Mouse (Mus musculus): ENCODE results near the gene Golph3l. TPM values are rescaled to one million over a fixed set of nuclear protein-coding genes. Genes with fewer than 3 reads are reported as not detected.

Gene Golph3l
- polyA plus RNA-seq, 1 experiment from 2014 or later: 41.8 TPM

DNA sequence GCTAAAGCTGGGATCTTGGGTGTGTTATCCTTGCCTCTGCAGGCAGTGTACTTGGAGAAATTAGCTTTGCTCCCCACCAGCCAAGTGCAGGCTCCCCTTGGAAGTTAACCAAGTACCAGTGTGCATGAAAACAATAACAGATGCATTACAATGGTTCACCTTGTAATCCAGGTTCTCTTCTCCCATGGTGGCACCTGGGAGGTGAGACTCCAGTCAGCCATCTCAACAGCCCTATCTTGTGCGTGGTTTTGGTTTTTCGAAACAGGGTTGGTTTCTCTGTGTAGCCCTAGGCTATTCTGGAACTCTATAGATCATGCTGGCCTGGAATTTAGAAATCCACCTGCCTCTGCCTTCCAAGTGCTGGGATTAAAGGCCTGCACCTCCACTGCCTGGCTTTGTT lies 74.8 kb downstream of the Golph3l start:
- Histone ChIP-seq H3K27ac (ENCODE audit: low read depth, low read length) (no peak overlapping the region), H3K9ac (ENCODE audit: low read length) (no peak overlapping the region), H3K9me3 (ENCODE audit: control insufficient read depth, low read length) (no peaks in the 10 kb centered on the region), H3K36me3 (ENCODE audit: control insufficient read depth, insufficient read depth, low read length) (peaks cover 9% of the 10 kb centered on the region; the same call in 1 of the 2 replicates), H3K27me3 (ENCODE audit: control insufficient read depth, insufficient read depth, low read length) (no peaks in the 10 kb centered on the region), H3K4me3 (ENCODE audit: low read depth, low read length) (no peak overlapping the region), H3K4me1 (ENCODE audit: control insufficient read depth, insufficient read depth, low read length) (peaks cover 27% of the 10 kb centered on the region), H3K4me2 (no peak overlapping the region)
- DNase-seq (ENCODE audit: low spot score, missing footprints) (no peak), ATAC-seq (ENCODE audit: low FRiP score) (no peak)
- 88% methylated on average over 2 of the region's 2 CpGs for WGBS

DNA sequence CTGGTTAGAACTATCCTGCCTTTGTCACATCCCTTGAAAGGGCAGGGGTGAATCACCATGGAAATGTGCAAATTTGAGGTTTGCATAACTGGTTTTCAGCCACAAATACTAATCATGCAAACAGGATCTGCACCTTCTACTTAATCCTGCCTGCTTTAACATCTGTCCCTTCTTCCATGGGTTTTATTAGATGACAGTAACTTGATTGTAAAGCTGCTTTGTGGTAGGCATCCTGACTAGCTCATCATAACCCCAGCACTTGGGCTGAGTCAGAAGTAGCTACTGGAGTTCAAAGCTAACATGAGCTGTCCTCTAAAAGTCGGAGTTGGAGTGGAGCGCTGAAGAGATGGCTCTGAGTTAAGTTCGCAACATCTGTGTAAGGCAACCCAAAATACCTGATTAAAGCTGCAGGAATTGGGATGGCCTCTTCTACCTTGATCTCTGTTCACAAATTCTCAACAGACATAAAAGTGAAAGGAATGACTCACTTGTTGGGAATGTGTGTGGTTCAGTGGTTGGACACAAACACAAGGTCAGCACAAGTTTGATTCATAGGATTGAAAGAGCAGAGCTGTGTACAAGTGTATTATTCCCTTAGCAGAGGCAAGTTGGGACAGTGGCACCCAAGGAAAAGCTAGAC lies 75.4 kb downstream of the Golph3l start:
- H3K9me3 ChIP-seq (ENCODE audit: control insufficient read depth, low read length): no peaks in the 10 kb centered on the region
- H3K9ac ChIP-seq (ENCODE audit: low read length): no peak overlapping the region
- no peak overlapping the region for H3K27ac ChIP-seq (ENCODE audit: low read depth, low read length)
- H3K27me3 ChIP-seq (ENCODE audit: control insufficient read depth, insufficient read depth, low read length): no peaks in the 10 kb centered on the region
- ATAC-seq (ENCODE audit: low FRiP score) (no peak), DNase-seq (ENCODE audit: low spot score, missing footprints) (no peak)
- peaks cover 9% of the 10 kb centered on the region; the same call in 1 of the 2 replicates for H3K36me3 ChIP-seq (ENCODE audit: control insufficient read depth, insufficient read depth, low read length)
- peaks cover 27% of the 10 kb centered on the region for H3K4me1 ChIP-seq (ENCODE audit: control insufficient read depth, insufficient read depth, low read length)
- 92% methylated on average over 3 of the region's 3 CpGs for WGBS
- no peak overlapping the region for H3K4me2 ChIP-seq
- no peak overlapping the region for H3K4me3 ChIP-seq (ENCODE audit: low read depth, low read length)

DNA sequence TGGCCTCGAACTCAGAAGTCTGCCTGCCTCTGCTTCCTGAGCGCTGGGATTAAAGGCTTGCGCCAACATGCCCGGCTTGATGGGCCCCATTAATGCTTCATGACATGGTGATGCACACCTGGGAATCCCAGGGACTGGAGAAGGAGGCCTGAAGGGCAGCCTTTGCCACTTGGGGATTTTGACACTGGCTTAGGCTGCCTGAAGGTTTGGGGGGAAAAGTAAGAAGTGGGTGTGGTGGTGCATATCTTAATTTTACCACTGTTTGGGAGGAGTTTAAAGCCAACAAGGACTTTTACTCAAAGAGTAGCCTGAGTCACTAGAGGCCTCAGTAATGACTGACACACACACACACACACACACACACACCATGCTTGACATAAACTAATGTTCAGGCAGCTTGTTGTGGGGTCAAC lies 76.2 kb downstream of the Golph3l start:
- ATAC-seq (ENCODE audit: low FRiP score): no peak
- Histone ChIP-seq H3K27ac (ENCODE audit: low read depth, low read length) (no peak overlapping the region), H3K4me2 (no peak overlapping the region), H3K4me3 (ENCODE audit: low read depth, low read length) (no peak overlapping the region), H3K27me3 (ENCODE audit: control insufficient read depth, insufficient read depth, low read length) (no peaks in the 10 kb centered on the region), H3K36me3 (ENCODE audit: control insufficient read depth, insufficient read depth, low read length) (peaks cover 13% of the 10 kb centered on the region; the same call in 1 of the 2 replicates), H3K4me1 (ENCODE audit: control insufficient read depth, insufficient read depth, low read length) (peaks cover 27% of the 10 kb centered on the region), H3K9ac (ENCODE audit: low read length) (no peak overlapping the region), H3K9me3 (ENCODE audit: control insufficient read depth, low read length) (no peaks in the 10 kb centered on the region)
- DNase-seq (ENCODE audit: low spot score, missing footprints): no peak
- WGBS: 85% methylated on average over 4 of the region's 4 CpGs

DNA sequence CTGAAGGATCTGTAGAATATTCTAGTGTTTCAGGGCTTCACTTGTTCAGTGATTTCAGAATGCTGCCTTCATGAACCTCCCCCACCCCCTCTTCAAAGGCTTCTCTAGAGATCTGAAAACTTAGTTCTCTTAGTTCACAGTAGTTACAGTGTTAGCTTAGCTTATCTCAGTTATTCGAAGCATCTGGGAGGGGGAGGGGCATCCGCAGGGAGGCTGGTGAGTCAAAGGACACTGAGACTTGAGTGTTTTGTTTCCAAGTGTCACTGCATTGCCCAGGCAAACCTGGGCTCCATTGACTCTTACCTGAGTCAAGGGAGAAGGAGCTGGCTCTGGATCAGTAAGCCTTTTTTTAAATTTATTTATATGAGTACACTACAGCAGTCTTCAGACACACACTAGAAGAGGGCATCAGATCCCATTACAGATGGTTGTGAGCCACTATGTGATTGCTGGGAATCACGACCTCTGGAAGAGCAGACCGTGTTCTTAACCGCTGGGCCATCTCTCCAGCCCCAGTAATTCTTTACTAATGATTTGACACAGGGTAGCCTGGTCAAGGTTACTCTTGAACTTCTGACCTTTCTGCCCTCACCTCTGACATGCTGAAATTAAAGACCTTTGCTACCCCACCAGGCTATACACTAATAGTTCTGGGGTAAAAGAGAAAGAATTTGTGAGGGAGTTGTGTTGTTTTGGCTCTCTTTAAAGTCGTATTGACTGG lies 77.5 kb downstream of the Golph3l start:
- ATAC-seq (ENCODE audit: low FRiP score) (no peak), DNase-seq (ENCODE audit: low spot score, missing footprints) (no peak)
- no peak overlapping the region for H3K9ac ChIP-seq (ENCODE audit: low read length)
- H3K4me2 ChIP-seq: no peak overlapping the region
- H3K36me3 ChIP-seq (ENCODE audit: control insufficient read depth, insufficient read depth, low read length): peaks cover 13% of the 10 kb centered on the region; the same call in 1 of the 2 replicates
- no peak overlapping the region for H3K27ac ChIP-seq (ENCODE audit: low read depth, low read length)
- H3K9me3 ChIP-seq (ENCODE audit: control insufficient read depth, low read length): no peaks in the 10 kb centered on the region
- H3K27me3 ChIP-seq (ENCODE audit: control insufficient read depth, insufficient read depth, low read length): no peaks in the 10 kb centered on the region
- no peak overlapping the region for H3K4me3 ChIP-seq (ENCODE audit: low read depth, low read length)
- H3K4me1 ChIP-seq (ENCODE audit: control insufficient read depth, insufficient read depth, low read length): peaks cover 15% of the 10 kb centered on the region
- WGBS: 77% methylated on average over 6 of the region's 6 CpGs

DNA sequence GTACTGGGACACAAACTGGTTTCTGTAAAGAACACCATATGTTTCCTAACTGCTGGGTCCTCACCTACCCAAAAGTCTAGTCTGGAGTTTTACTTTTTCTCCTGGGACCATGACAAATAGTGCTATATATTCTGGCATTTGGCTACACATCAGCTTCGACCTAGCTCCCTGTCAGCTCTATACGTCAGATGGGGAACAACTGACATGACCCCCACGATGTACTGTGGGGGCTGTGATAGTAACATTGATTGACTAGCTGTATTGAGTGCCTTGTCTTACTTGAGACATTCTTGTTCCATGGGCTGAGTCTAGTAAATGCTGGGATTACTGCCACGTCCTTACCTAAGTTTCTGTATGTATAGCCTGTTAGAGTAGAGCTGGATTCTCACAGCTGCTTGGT lies 78.8 kb downstream of the Golph3l start:
- DNase-seq (ENCODE audit: low spot score, missing footprints): no peak
- 77% methylated on average over 4 of the region's 4 CpGs for WGBS
- H3K9ac ChIP-seq (ENCODE audit: low read length): no peak overlapping the region

DNA sequence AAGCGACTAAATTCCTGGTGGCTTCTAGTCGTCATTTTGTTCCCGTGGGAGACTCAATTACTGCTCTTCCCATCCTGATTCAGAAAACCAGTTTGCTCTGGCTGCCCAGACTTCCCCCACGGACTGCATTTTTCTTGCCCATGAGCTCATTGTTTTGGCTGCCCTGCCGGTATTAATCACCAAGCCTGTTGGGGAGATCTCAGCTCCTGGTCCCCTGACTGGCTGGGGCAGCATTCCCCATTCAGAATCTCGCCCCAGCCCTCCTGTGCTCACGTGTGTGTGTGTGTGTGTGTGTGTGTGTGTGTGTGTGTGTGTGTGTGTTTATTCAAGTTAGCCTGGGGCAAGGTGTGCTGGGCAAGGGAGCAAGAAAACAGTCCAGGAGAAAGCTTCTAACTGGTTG lies 79.3 kb downstream of the Golph3l start:
- 61% methylated on average over 7 of the region's 7 CpGs for WGBS
- Histone ChIP-seq H3K4me1 (ENCODE audit: control insufficient read depth, insufficient read depth, low read length) (peaks cover 5% of the 10 kb centered on the region; the same call in 1 of the 2 replicates), H3K4me2 (no peak overlapping the region), H3K9ac (ENCODE audit: low read length) (no peak overlapping the region), H3K36me3 (ENCODE audit: control insufficient read depth, insufficient read depth, low read length) (peaks cover 13% of the 10 kb centered on the region; the same call in 1 of the 2 replicates), H3K4me3 (ENCODE audit: low read depth, low read length) (no peak overlapping the region), H3K27me3 (ENCODE audit: control insufficient read depth, insufficient read depth, low read length) (no peaks in the 10 kb centered on the region), H3K9me3 (ENCODE audit: control insufficient read depth, low read length) (no peaks in the 10 kb centered on the region), H3K27ac (ENCODE audit: low read depth, low read length) (no peak overlapping the region)
- no peak for ATAC-seq (ENCODE audit: low FRiP score)
- no peak for DNase-seq (ENCODE audit: low spot score, missing footprints)

More for the DNA sequence above, 78.8 kb downstream of the Golph3l start:
- H3K27ac ChIP-seq (ENCODE audit: low read depth, low read length): no peak overlapping the region
- H3K4me1 ChIP-seq (ENCODE audit: control insufficient read depth, insufficient read depth, low read length): peaks cover 10% of the 10 kb centered on the region; the same call in 1 of the 2 replicates
- H3K4me2 ChIP-seq: no peak overlapping the region
- no peaks in the 10 kb centered on the region for H3K27me3 ChIP-seq (ENCODE audit: control insufficient read depth, insufficient read depth, low read length)
- H3K36me3 ChIP-seq (ENCODE audit: control insufficient read depth, insufficient read depth, low read length): peaks cover 13% of the 10 kb centered on the region; the same call in 1 of the 2 replicates
- no peak for ATAC-seq (ENCODE audit: low FRiP score)
- H3K4me3 ChIP-seq (ENCODE audit: low read depth, low read length): no peak overlapping the region
- no peaks in the 10 kb centered on the region for H3K9me3 ChIP-seq (ENCODE audit: control insufficient read depth, low read length)

Other genes starting within 250 kb of the Golph3l start
- 60.9 and 69.3 TPM in 2 replicates for gene Setdb1, start 231.7 kb upstream of the Golph3l start, polyA plus RNA-seq (2014; fragmentation: Nextera tagmentation; extraction: Ambion mirVana)
- gene 4930558C23Rik, start 186.1 kb upstream of the Golph3l start, polyA plus RNA-seq (2014; fragmentation: Nextera tagmentation; extraction: Ambion mirVana): not detected in 2 replicates
- 26.2 and 27.0 TPM in 2 replicates for gene Arnt, start 154.5 kb upstream of the Golph3l start, polyA plus RNA-seq (2014; fragmentation: Nextera tagmentation; extraction: Ambion mirVana)
- gene Ctsk, start 89.7 kb upstream of the Golph3l start, polyA plus RNA-seq (2014; fragmentation: Nextera tagmentation; extraction: Ambion mirVana): 6.7 and 8.0 TPM in 2 replicates
- gene Ctss, start 62.1 kb upstream of the Golph3l start, polyA plus RNA-seq (2014; fragmentation: Nextera tagmentation; extraction: Ambion mirVana): 10.2 TPM in 2 replicates
- not detected in 2 replicates for gene Hormad1, start 29.3 kb upstream of the Golph3l start, polyA plus RNA-seq (2014; fragmentation: Nextera tagmentation; extraction: Ambion mirVana)
- gene Ensa, start 36.1 kb downstream of the Golph3l start, polyA plus RNA-seq (2014; fragmentation: Nextera tagmentation; extraction: Ambion mirVana): 88.1 and 93.2 TPM in 2 replicates
- 74.1 and 79.9 TPM in 2 replicates for gene Mcl1, start 69.9 kb downstream of the Golph3l start, polyA plus RNA-seq (2014; fragmentation: Nextera tagmentation; extraction: Ambion mirVana)
- gene Adamtsl4, start 99.0 kb downstream of the Golph3l start, polyA plus RNA-seq (2014; fragmentation: Nextera tagmentation; extraction: Ambion mirVana): 0.28 and 0.52 TPM in 2 replicates
- 15.4 and 18.0 TPM in 2 replicates for gene Ecm1, start 150.6 kb downstream of the Golph3l start, polyA plus RNA-seq (2014; fragmentation: Nextera tagmentation; extraction: Ambion mirVana)
- gene Tars2, start 171.3 kb downstream of the Golph3l start, polyA plus RNA-seq (2014; fragmentation: Nextera tagmentation; extraction: Ambion mirVana): 47.9 and 49.6 TPM in 2 replicates
- 22.4 and 22.9 TPM in 2 replicates for gene Rprd2, start 229.9 kb downstream of the Golph3l start, polyA plus RNA-seq (2014; fragmentation: Nextera tagmentation; extraction: Ambion mirVana)

Measured in midbrain, embryonic 11.5 days (tissue).